In the genomic region with DNA sequence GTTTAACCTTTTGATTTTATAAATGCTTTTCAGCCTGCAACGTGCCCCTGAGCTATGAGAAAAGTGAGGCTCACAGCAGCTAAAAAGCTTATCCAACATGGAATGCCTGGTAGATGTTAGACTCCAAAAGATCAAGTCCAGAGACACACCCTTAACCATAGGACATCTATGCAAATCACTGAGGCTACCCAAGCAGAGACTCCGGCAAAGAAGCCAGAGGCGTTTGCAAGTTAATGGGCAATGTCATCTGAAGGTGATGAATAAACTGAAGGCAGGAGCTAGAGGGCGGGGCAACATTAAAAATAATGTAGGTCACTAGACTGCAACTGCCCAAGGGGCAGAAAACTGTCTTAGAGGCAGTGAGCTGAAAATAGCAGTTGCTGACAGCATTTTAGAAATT, we compare ENCODE assay signal across 23 mouse cellular contexts. TPM values are rescaled to one million over a fixed set of nuclear protein-coding genes. Genes with fewer than 3 reads are reported as not detected.
"Had no signal": no experiment of that assay in that cellular context is flagged by ENCODE, and none has a peak within 500 bp of the region (broad histone marks: within the 10 kb centered on the region; RNA-seq: fewer than 3 reads in every experiment).

No protein-coding gene starts in this region.

- H3K27me3 ChIP-seq: liver, embryonic 15.5 days; lung, embryonic 15.5 days; midbrain, embryonic 12.5 days; neural tube, embryonic 15.5 days; stomach, embryonic 15.5 days had no signal

- H3K36me3 ChIP-seq: liver, embryonic 15.5 days; lung, embryonic 15.5 days; midbrain, embryonic 10.5 days; midbrain, embryonic 12.5 days; neural tube, embryonic 13.5 days; neural tube, embryonic 15.5 days; stomach, embryonic 15.5 days had no signal

- H3K27ac ChIP-seq: liver, embryonic 15.5 days; lung, embryonic 15.5 days; midbrain, embryonic 10.5 days; midbrain, embryonic 12.5 days; neural tube, embryonic 13.5 days; neural tube, embryonic 15.5 days; stomach, embryonic 15.5 days; stomach, postnatal 0 days had no signal

- H3K4me2 ChIP-seq: liver, embryonic 15.5 days; lung, embryonic 15.5 days; midbrain, embryonic 12.5 days; neural tube, embryonic 13.5 days; neural tube, embryonic 15.5 days; stomach, embryonic 15.5 days had no signal

- H3K4me3 ChIP-seq: liver, embryonic 15.5 days; lung, embryonic 15.5 days; midbrain, embryonic 10.5 days; midbrain, embryonic 12.5 days; myocyte; neural tube, embryonic 13.5 days; neural tube, embryonic 15.5 days; stomach, embryonic 15.5 days had no signal

- H3K9me3 ChIP-seq: liver, embryonic 15.5 days; lung, embryonic 15.5 days; midbrain, embryonic 10.5 days; midbrain, embryonic 12.5 days; neural tube, embryonic 13.5 days; neural tube, embryonic 15.5 days; stomach, embryonic 15.5 days had no signal

- DNase-seq: liver, postnatal 0 days; lung, adult 2 months; lung, postnatal 14 days; lung, postnatal 4 days; midbrain, embryonic 14.5 days; right cerebral cortex, adult 18-20 months; right cerebral cortex, postnatal 25 days; right cerebral cortex, postnatal 4 days; spleen, adult 18-20 months; thymus, adult 2 months; thymus, postnatal 25 days; thymus, postnatal 4 days had no signal

- H3K9ac ChIP-seq: liver, embryonic 15.5 days; liver, postnatal 0 days; lung, embryonic 15.5 days; midbrain, embryonic 12.5 days; neural tube, embryonic 13.5 days; neural tube, embryonic 15.5 days; stomach, embryonic 15.5 days had no signal

- H3K4me1 ChIP-seq: liver, embryonic 15.5 days; lung, embryonic 15.5 days; midbrain, embryonic 10.5 days; midbrain, embryonic 12.5 days; stomach, embryonic 15.5 days had no signal

RNA-seq across cellular contexts. Expression of a gene that starts 56.5 kb away (rescaled TPM):
- total RNA-seq: megakaryocyte, adult 5-6 weeks; megakaryocyte-erythroid progenitor cell, adult 5-6 weeks had no signal
